Mouse (Mus musculus) E14TG2a.4 (cell line): ENCODE data around the gene Trp53bp2.
A peak's percentile ranks its signal among the peaks of the same experiment; 100 is the strongest.

ENCODE experiments used
- H3K27me3 ChIP-seq: 2 replicates; pipeline ENCODE4 v1.6.1; 2014; ENCODE audit warnings: low read length, control low read depth; ENCODE audit not compliant: insufficient read depth
- H3K36me3 ChIP-seq: 2 replicates; pipeline ENCODE4 v1.6.1; 2014; ENCODE audit warnings: low read length, control low read depth; ENCODE audit not compliant: insufficient read depth
- H3K4me1 ChIP-seq: replicated peaks from 2 replicates; pipeline ENCODE4 v1.6.1; 2014; ENCODE audit warnings: low read depth, low read length, control low read depth
- H3K4me3 ChIP-seq: replicated peaks from 2 replicates; pipeline ENCODE4 v1.5.1; 2014; ENCODE audit warnings: mild to moderate bottlenecking, low read length
- H3K9me3 ChIP-seq: 2 replicates; pipeline ENCODE4 v1.6.1; 2014; ENCODE audit warnings: low read length, control low read depth
- CTCF ChIP-seq: conservative IDR thresholded peaks from 2 replicates; pipeline ENCODE4 v1.5.1; 2014; ENCODE audit warnings: low read length
- NANOG ChIP-seq: IDR thresholded peaks from 2 replicates; pipeline ENCODE4 v1.6.1; 2014; ENCODE audit warnings: borderline replicate concordance, low read length, mixed read lengths
- POU5F1 ChIP-seq: IDR thresholded peaks from 2 replicates; pipeline ENCODE4 v1.6.1; 2014; ENCODE audit warnings: low read length, borderline replicate concordance

Trp53bp2 gene

GRCm38 (mm10) chr1:182408684-182409327, at the start of gene Trp53bp2:
Gene Trp53bp2, plus strand, starts transcription at chr1:182409172.
- no peak for TF ChIP-seq POU5F1
- no peak for TF ChIP-seq CTCF
- TF ChIP-seq NANOG: no peak
- Histone ChIP-seq H3K4me3 (peak within 1 kb of the TSS; percentile 90), H3K4me1 (peaks cover 15% of the 10 kb centered on the region), H3K36me3 (no peaks in the 10 kb centered on the region), H3K27me3 (no peaks in the 10 kb centered on the region), H3K9me3 (no peaks in the 10 kb centered on the region)

- no peaks in the 10 kb centered on the region for H3K9me3 ChIP-seq
- no peak overlapping the region for H3K4me3 ChIP-seq
- H3K4me1 ChIP-seq: peaks cover 16% of the 10 kb centered on the region
- peaks cover 16% of the 10 kb centered on the region for H3K27me3 ChIP-seq
- no peak for TF ChIP-seq POU5F1
- TF ChIP-seq CTCF: no peak
- TF ChIP-seq NANOG: no peak
- no peaks in the 10 kb centered on the region for H3K36me3 ChIP-seq
Observed at GRCm38 (mm10) chr1:182362703-182363102, 46.3 kb upstream of the Trp53bp2 start.

GRCm38 (mm10) chr1:182363683-182364404, 45.1 kb upstream of the Trp53bp2 start:
- TF ChIP-seq CTCF: no peak
- no peak for TF ChIP-seq NANOG
- TF ChIP-seq POU5F1: no peak
- H3K4me3 ChIP-seq: no peak overlapping the region
- peaks cover 26% of the 10 kb centered on the region for H3K27me3 ChIP-seq
- peaks cover 16% of the 10 kb centered on the region for H3K4me1 ChIP-seq
- no peaks in the 10 kb centered on the region for H3K36me3 ChIP-seq
- no peaks in the 10 kb centered on the region for H3K9me3 ChIP-seq

DNA sequence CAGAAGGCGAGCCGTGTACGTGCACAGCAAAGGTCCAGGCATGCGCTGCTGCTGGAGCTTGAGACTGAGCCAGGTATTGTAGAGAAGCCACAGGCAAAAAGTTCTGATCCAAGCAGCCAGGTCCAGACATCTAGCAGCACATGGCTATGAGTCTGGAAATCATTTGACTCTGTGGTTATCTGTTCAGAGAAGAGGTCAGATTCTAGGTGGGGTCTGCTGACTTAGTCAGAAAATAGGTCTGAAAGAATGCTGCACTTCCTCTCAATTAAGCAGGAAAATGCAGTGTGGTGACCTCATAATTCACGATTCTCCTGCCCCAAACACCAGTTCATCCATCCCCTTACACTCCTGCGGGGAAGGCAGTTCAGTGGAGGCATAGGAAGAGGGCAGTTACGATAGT, 40.7 kb upstream of the Trp53bp2 start:
- Histone ChIP-seq H3K27me3 (peaks cover 30% of the 10 kb centered on the region), H3K9me3 (no peaks in the 10 kb centered on the region), H3K36me3 (no peaks in the 10 kb centered on the region), H3K4me3 (no peak overlapping the region), H3K4me1 (peaks cover 10% of the 10 kb centered on the region)
- TF ChIP-seq POU5F1: no peak
- no peak for TF ChIP-seq NANOG
- TF ChIP-seq CTCF: no peak

DNA sequence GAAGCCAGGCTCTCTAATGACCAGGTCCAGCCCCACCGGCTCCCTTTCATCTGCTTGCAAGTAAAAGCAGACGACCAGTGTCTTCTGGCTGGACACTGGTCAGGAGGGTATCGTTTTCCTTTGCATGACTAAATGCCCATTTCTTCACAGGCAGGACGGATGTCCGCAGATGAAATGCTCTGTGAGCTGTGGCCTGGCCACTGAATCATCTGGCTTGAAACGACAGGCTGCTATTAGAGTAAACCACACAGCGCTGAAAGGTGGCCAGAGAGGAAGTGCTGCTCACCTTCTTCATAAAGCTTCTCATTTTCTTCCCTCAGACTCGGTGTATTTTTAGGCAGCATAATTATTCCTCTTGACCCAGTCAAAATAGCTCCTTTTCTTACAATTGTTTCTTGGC, 40.2 kb upstream of the Trp53bp2 start:
- peaks cover 33% of the 10 kb centered on the region for H3K27me3 ChIP-seq
- TF ChIP-seq CTCF (no peak), POU5F1 (no peak), NANOG (no peak)
- no peaks in the 10 kb centered on the region for H3K36me3 ChIP-seq
- peaks cover 5% of the 10 kb centered on the region; the same call in 1 of the 2 replicates for H3K4me1 ChIP-seq
- no peaks in the 10 kb centered on the region for H3K9me3 ChIP-seq
- H3K4me3 ChIP-seq: no peak overlapping the region

DNA sequence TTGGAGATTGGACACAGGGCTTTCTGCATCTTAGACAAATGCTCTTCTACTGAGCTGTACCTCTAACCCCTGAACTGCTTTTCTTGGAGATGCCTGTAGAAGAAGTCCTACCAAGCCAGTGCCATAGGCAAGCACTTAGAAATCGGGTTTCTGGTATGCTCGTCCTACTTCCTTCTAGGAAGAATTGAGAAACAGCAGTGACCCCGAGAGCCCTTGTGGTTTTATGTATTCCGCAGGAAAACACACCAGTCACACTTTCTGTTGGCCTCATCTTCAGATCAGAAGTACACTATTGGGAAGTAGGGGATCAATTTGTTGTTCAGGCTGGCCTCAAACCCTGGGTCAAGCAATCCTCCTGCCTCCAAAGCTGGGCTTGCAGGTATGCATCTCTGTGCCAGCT, 39.5 kb upstream of the Trp53bp2 start:
- Histone ChIP-seq H3K9me3 (no peaks in the 10 kb centered on the region), H3K4me3 (no peak overlapping the region), H3K4me1 (peaks cover 5% of the 10 kb centered on the region; the same call in 1 of the 2 replicates), H3K27me3 (peaks cover 35% of the 10 kb centered on the region), H3K36me3 (no peaks in the 10 kb centered on the region)
- TF ChIP-seq CTCF (no peak), POU5F1 (no peak), NANOG (no peak)

DNA sequence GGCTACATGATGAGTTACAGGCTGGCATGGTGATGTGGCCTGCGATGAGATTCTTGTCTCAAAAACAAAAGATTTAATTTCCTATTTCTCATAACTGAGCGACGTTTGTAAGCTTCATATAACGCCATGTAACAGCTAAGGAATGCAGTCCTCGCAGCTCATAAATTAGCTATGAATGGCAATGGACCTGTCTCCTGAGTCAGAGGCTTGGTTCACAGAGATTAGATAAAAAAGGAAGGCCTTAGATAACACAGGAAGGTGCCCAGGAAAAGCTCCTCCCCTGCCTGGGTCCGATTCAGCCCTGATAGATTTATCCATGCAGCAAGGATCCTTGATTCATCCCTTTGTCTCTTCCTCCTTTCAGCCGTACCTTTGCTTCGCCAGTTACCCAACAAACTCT, 37.1 kb upstream of the Trp53bp2 start:
- Histone ChIP-seq H3K4me3 (no peak overlapping the region), H3K27me3 (peaks cover 32% of the 10 kb centered on the region), H3K4me1 (no peaks in the 10 kb centered on the region), H3K36me3 (no peaks in the 10 kb centered on the region), H3K9me3 (no peaks in the 10 kb centered on the region)
- TF ChIP-seq CTCF (no peak), NANOG (no peak), POU5F1 (no peak)

DNA sequence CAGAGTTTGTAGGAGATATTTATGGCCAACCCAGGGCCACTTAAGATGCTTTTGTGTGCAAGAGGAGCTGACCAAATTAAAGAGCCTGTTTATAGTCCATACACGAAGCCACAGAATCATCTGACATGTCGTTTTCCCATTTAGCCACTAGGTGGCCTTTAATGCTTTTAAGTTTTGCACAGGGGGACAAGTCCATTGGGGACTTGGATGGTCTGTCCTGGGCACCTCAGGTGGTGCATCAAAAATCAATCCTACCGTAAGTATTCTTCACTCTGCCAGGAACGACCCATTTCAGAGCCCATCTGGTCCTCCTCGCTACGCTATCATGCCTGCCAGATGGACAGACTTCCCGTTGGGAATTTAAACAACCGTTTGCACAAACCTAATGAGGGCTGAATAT, 32.8 kb upstream of the Trp53bp2 start:
- H3K9me3 ChIP-seq: no peaks in the 10 kb centered on the region
- no peak overlapping the region for H3K4me3 ChIP-seq
- no peaks in the 10 kb centered on the region for H3K36me3 ChIP-seq
- TF ChIP-seq POU5F1: no peak
- peak; percentile 67 for TF ChIP-seq CTCF
- no peak for TF ChIP-seq NANOG
- H3K4me1 ChIP-seq: no peaks in the 10 kb centered on the region
- peaks cover 11% of the 10 kb centered on the region; the same call in 1 of the 2 replicates for H3K27me3 ChIP-seq

DNA sequence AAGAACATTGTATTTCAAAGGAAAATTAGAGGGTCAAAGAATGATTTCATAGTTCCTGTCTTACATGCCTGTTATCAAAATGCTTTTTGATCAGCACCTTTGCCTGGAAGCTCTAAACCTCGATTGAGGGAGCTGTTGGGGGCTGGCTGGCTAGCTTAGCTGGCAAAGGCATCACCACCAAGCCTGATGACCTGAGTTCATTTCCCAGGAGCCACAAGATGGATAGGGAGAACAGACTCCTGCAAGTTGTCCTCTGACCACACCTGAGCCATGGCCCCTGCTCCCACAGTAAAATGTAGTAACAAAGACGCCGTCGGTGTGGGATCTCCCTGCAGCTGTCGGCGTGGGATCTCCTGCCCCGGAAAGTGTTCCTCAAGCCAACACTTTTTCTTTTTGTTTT, 32.1 kb upstream of the Trp53bp2 start:
- Histone ChIP-seq H3K9me3 (no peaks in the 10 kb centered on the region), H3K4me3 (no peak overlapping the region), H3K27me3 (peaks cover 11% of the 10 kb centered on the region; the same call in 1 of the 2 replicates), H3K4me1 (no peaks in the 10 kb centered on the region), H3K36me3 (no peaks in the 10 kb centered on the region)
- TF ChIP-seq POU5F1 (no peak), NANOG (no peak)
